Mouse (Mus musculus) kidney, adult 9 months (tissue): Measurements from ENCODE around the gene Gm17124.
"Not testable (repeated sequence)": the region's sequence is repeated elsewhere in the genome, so short reads cannot be mapped to it uniquely, and the experiment has no call there.

Experiments
- DNase-seq: peaks from one replicate; pipeline ENCODE4 v3.0.0; 2022

Gm17124 gene

GRCm38 (mm10) chr14:42599782-42600181 lies at the start of gene Gm17124:
Gene Gm17124 (minus strand): TSS chr14:42599882.
- DNase-seq = not testable (repeated sequence)

DNA sequence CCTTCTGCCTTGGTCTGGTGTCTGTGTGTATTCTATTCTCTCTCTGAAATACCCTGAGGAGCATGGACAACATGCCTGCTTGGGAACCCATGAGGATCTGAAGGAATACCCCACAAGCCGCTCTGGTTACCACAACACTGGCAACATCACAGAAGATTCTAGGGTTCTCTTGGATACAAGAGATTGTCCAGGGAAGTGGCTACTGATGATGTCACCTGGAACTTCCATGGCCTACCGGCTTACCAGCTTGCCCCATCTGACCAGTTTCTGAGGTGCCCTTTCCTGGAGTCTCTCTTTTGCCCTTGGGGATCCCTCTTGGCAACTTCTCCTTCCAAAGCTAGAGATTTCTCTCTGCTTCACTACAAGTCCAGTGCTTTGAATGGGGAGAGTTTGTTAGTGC lies 42.1 kb upstream of the Gm17124 start, which contains the start of gene Gm3633:
Gene Gm3633 (minus strand): TSS at position 101 of the 400 bp plus-strand sequence.
- not testable (repeated sequence) for DNase-seq
